Mouse (Mus musculus) cerebellum, postnatal 36 days (tissue): Measurements from ENCODE around the gene Stk11.

Experiments
- DNase-seq, 2 experiments: peaks; one replicate each; pipeline ENCODE4 v3.0.0; 2021 to 2022; ENCODE audit warnings: mixed read lengths in 2 of 2

Stk11 gene

DNA sequence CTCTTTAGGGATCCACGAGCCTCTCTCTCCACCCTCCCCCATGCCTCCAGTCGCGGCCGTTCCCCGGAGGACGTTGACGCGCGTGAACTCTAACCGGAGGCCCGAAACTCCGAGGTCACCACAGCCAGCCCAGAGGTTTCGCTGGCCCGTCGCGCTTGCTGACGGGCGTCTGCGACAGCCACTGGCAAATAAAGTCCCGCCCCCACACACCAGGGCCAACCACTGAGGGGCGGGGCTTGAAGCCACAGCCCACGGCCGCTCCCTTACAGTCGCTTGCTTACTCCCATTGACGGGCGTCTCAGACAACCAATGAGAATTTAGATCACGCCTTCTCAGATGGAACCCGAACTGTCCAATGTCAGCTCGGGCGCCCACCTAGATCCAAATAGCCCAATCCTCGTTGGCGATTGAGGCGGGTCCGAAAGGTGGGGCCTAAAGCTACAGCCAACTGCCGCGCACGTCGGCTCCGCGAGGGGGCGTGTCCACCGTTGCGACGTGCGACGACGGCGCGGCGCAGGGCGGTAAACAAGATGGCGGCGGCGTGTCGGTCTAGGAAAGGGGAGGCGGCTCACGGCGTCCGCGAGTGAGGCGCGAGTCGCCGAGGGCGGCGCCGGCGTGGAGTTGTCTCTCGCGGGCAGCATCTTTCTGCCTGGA lies at the start of gene Stk11:
Gene Stk11, plus strand, starts transcription at position 514 of the 654 bp plus-strand sequence.
- DNase-seq = peak; percentile 98 to 100

DNA sequence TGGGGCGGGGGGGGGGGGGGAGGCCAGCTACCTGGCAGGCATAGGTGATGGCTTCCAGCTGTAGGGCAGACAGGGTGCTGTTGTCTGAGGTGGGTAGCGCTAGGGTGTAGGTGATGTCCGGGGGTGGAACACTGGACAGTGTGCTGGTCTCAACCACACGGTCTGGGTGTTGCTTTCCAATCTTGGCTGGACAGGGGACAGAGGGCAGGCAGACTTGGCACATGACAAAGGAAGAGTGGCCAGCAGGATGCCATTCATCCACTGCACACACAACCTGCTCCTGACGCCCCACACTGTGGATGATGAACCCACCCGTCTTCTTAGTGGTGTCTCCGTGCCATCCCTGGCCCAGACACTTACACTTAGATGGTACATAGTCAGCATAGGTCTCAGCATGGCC lies 46.4 kb upstream of the Stk11 start:
- no peak for DNase-seq

DNA sequence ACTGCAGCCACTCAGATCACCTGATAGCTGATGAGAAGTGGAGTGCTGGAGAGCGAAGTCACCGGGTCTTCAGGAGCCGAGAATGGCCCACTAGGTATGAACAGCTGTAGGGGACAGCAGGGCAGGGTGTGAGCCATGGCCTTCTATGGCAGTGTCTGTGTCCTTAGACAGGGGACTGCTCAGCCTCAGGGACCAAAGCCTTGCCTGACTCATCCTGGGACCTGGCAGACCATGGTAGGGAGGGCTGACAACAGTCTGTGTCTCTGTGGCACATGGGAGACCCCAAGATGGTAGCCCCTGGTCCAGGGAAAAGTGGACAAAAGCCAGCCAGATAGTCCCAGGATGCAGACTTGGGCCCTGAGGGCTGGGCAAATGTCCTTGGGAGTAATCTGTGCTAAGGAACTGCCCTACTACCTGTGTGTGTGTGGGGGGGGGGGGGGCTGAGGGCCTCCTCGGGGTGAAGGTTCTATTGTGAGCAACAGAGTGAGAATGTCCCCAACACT lies 45.6 kb upstream of the Stk11 start:
- no peak for DNase-seq

DNA sequence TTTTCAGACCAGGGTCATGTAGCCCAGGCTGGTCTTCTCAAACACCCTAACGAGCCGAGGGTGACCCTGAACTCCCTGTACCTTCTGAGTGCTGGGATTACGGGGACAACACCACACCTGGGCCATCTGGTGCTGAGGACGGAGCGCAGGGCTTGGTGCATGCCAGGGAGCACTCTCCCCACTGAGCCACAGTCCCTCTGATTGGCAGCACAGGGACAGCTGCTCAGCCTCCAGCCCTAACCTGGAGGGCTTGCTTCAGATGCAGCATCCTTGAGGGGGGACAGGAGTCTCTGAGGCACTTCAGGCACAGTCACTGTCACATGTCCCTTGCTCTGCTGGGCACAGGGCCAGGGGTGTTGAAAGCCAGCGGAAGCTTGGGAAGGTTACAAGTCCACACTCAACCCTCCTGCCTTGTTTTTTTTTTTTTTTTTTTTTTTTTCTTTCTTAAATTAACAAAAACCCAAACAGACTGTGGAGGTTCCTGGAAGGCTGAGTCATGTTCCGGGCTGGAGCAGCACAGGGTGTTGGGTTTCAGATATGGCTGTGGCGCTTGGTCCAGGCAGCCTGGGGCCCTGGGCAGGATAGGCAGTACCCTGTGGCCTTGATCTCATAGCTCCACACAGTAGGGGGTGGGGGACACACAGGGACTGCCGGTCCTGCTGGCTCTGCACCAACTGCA lies 44.6 kb upstream of the Stk11 start:
- peak; percentile 85 to 90 for DNase-seq

DNA sequence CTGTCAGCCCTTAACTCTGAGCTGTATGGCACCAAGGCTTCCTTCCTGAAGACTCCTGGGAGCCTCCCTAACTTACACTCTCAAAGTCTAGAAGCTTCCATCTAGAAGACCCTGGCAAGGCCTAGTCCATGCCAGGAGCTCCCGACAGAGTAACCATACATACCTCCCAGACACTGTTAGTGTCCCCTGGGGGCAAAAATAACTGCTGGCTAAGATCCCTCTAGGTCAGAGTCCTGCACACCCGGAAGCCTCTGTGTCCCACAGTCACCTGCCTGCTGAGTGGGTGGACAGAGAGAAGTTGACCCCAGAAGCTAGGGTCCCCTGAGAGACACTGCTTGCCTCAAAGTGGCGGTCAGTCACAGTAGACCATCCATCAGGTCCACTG lies 44.1 kb upstream of the Stk11 start:
- no peak for DNase-seq

DNA sequence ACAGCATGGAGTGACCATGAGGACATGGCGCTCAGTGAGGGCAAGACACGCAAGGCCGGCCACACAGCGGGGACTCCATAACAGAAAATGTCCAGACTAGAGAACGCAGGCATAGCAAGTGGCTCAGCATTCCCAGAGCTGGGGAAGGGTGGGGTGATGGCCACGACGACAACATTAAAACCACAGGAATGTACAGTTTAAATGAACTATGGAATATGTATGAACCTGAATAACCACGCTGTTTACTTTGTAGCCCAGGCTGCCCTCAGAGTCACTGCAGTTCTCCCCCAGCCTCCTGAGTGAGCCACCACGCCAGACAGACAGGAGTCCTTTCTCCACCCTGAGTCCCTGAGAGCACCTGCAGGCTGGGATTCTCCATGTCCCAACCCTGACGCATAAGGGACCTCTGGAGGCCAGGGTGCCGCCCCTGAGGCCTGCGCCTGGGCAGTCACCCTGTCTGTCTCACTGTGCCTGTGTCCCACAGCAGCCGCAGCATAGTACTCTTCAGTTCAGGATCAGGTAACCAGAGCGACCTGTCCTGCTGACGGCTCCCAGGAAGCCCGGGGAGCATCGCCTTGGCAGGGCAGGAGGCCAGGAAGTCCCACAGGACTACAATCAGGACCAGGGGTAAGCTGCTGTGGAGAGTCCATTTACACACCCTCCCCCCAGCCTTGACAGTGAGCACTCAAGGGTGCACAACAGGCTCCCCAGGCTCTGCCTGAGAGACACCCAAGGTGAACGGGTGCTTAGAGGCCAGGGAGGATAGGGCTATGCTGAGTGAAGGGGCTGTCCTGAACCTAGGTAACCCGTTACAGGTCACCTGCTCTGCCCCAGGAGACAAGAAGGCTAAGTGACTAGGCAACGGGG lies 42.7 kb upstream of the Stk11 start:
- no peak for DNase-seq

DNA sequence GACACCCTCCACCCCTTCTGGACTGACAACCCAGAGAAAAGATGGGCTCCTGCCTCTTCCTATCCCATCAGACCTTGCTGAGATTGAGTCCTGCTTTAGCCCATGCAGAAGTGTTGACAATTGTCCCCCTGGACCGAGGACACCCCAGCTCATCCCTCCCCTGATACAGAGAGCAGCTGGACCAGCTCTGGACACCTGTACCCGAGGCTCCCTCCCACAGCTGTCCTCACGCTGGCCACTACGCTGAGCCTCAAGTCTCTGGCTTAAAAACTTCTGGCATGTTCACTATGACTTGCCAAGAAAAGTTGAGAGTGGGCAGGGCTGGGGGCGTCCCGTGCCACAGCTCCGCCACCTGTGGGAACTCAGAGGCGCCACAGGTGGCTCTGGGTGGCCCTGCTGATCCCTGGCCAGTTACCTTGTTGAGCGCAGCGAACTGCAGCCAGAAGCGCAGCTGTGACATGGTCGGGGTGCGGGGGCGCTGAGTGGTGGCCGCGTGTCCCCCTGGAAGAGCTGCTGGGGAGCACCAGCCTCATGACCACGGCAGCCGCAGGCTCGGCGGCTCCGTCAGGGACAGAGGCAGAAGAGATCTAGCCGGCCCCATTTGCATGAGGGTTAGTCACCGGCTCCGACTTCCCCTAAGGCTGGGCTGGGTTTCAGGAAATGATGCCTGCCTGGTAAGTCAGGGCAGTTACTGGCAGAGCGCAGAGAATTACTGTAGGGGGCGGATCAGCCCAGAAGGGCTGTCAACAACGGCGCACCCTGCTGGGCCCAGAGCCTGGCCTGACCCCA lies 40.6 kb upstream of the Stk11 start:
- DNase-seq = peak; percentile 43 to 56

DNA sequence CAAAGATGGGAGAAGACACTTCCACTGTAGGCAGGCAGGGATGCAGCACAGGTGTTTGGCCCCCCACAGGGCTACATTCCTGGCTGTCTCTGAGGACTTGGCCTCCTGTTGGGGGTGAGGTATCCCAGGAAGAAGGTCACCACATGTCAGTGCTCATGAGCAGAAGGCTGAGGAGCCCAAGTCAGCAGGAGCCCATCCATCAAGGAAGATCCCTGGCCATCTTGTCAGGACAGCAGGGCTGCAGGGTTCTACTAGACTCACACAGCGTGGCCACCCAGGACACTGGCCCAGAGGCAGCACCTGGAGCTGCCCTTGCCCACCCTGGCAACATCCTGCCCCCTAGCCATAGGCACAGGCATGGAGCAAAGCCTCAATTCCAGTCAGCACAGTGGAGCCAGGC lies 39.7 kb upstream of the Stk11 start:
- no peak for DNase-seq

DNA sequence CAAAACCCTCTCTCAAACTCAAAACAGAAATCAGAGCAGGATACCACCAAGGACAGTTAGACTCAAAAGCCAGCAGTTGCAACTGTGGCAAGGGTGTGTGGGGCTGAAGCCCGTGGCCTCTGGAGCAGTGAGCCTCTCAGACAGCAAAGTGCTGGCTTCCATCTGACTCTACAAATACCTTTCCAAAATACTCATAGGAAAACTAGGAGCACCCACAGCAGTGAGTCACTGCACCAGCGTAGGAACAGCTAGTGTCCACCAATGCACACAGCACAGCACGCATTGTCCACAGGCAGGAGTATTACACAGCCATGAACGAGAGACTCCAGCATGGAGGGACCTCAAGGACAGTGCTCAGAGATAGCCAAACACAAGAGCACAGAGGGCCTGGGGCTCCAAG lies 39.2 kb upstream of the Stk11 start:
- DNase-seq = no peak

DNA sequence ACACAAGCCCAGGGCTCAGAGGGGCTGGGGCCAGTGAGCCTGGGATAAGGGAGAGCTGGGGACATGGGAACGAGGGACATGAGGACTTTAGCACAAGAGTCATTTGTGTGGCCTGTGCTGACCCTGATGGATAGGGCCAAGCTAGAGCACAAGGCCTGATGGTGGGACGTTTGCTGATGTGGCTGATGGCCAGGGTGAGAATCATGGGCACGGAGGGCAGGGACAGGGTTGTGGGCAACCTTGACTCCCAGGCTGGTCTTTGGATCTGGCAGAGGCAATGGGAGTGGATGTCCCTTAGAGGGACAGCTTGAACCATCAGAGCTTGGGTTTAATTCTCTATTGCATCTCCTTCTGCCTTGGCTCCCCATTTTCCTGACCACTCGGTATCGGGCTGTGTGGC lies 38.3 kb upstream of the Stk11 start:
- no peak for DNase-seq

DNA sequence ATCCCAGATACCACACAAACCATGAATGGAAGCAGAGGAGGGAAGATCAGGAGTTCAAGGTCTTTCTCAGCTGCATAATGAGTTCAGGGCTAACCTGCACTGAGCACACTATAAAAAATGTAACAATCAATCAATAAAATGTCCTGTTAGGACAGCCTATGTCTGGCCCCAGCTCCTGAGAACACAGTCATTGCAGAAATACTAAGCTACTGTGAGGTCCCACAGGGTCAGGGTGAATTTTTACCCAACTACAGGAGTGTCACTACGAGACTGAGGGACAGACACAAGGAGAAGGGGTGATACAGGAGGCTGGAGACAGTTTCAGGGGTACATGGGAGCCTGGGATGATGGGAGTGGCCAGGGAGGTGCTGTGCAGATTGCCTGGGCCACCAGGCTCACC lies 37.2 kb upstream of the Stk11 start:
- no peak for DNase-seq

DNA sequence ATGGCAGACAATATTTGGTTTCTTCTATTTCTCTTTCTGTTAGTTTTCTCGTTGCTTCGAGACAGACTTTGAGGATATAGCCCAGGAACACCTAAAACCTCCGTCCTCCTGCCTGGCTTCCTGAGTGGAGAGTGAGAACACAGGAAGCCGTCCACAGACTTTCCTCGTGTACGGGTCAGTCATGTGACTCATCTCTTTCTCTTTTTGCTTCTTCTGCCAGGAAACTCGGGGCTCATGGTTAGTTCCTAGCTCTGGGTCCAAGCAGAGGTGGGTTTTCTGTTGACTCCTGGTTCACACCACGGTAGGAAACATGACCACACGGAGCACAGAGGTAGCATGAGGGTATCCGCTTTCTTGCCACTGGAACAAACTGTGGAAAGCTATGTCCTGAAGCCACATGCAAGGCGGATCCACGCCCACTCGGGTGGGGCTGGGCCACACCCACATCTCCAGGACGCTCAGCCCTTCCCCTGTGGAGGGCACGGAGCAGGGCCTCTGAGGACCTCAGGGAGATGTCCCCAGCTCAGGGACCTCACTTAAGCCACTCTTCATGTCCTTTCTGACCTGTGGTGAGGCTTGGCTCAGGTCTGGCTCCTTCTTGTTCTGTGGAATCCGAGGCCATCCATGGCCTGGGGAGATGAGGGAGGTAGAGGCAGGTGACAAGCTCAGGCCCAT lies 35.1 kb upstream of the Stk11 start:
- DNase-seq = no peak

DNA sequence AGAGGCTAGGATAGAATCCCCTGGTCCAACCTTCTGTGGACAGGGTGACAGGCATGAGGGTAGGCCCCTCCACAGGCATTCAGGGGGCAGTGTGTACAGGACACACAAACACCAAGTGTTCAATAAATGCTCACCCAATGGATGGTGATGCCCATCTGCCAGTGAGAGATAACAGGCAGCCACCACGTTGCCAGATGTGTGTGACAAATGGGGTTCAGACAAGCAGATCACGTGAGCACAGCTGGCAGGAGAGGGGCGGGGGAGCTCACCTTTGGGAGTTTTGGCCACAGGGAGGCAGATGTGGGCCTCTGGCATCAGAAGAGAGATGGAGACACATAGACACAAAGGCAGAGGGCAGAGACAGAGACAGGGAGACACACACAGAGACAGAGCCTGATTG lies 34.5 kb upstream of the Stk11 start:
- no peak for DNase-seq

DNA sequence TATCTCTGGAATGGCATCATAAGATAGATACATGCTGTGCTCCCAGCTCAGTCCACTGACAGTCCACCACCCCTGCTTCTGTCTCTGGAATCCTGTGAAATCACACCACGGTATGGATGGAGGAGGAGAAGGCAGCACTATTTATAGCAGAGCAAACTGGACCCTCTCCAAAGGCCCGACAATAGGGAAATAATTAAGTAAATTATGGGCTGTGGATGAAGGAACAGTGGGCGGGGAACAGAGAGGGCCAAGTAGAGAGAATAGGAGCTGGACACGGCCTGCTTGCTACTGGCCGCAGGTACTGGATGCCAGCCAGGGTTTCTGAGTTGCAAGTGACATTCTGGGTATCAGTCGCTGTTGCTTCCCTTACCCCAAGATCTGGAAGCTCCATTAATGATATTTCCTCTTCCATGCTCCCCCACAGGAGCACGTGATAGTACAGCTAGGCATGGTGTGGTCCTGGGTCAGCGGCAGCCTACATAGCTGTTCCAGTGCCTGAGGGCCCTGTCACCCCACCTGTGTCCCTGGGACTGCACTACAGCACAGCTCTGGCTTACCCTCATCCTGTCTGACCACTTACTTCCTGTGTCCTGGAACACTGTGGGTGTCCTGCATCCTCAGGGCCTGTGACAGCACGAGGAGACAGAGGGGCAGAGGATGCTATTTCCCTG lies 30.7 kb upstream of the Stk11 start:
- DNase-seq = peak; percentile 54 to 55

DNA sequence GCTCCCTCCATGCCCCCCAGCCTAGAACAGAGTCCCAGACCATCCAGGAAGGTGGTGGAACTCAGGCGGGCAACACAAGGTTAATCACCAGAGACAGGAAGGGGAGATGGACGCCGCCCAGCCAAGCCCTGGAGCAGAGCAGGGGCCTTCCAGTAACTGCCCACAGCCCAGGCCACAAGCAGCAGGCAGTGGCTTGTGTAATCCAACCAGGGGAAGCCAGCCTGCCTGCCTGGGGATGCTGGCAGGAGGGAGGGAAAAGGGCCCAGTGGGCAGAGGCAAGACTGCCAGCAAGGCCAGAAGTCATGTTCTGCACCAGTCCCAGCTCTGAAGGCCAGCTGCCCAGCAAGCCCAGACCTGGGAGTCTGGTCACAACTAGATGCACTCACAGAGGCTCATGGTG lies 28.8 kb upstream of the Stk11 start:
- DNase-seq = no peak

DNA sequence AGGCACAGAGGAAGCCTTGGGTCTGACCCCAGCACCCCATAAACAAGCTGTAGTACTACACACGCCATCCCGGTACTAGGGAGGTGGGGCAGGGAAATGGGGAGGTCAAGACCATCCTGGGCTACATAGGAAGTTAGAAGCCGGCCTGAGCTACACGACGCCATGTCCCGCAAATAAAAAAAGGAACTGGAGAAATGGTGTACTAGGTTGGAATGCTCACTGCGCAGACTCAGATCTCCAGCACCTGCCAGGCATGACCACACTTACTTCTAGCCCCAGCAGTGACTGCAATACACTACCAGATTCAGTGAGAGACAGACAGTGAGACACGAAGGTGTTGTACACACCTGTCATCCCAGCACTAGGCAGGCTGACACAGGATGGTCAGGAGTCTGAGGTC lies 28.1 kb upstream of the Stk11 start:
- no peak for DNase-seq

DNA sequence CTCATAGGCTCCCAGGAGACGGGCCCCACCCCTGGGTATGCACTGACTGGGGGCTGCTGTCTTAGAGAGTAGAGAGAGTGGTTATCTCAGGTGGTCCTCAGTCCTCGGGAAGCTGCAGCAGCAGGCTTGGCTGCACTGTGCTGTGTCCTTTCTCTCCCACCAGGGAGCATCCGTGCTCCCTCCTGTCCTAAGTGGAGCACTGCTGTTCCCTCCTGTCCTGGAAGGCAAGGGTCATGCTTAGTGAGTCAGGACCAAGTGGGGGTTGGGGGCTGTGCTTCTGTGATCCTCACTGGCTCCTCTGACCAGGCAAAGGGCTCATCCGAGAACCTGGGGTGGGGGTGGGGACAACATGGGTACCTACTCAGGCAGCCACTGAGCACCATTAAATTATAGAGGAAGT lies 26.5 kb upstream of the Stk11 start:
- no peak for DNase-seq

DNA sequence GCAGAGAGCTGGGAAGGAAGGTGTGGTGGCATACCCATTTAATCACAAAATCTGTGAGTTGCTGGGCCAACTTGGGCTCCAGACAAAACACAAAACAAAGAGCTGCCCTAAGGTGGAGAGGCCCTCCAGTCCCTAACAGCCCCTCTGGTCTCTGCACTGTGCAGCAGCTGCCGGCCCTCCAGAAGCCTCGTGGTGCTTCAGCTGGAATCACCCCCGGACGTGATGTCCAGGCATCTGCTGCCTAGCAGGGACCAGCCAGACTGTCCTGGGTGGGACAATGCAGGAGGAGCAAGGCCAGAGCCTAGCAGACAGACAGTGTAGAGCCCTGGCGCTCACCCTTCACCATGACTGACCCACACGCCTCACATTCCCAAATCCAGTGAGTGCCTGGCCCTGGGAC lies 24.1 kb upstream of the Stk11 start:
- DNase-seq = no peak

DNA sequence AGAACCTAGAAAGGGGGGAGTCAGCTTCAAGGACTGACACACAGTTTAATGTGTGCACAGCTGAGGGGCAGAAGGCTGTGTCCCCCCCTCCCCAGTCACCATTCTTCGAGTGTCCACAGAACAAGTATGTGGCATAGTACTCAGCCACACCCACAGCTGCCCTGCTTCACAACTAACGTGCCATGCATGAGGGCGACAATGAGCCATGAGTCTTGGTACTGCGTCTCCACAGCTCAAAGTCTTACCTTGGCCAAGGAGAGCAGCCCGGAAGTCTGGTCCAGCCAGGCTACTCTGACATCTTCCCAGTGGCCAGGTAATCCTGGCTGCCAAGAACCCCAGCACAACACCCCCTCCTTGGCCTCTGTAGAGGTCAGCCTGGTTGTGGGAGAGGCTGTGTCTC lies 22.9 kb upstream of the Stk11 start:
- DNase-seq = no peak

DNA sequence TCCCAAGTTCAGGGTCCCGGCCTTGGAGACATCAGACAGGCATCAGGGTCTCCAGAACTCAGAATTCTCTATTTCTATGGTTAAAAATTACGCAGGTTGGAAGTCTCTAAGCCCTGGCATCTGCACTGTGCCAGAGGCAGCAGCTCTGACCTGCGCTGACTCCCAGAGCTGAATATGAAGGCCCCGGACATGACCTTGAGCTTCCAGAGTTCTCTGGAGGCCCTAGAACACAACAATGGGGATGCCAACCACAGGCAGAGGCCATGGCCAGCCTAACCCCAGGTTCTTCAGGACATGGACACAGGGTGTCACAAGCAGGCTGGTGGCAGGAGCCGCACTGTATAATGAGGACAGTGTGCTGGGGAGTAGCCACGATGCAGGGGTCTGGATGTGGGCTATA lies 21.5 kb upstream of the Stk11 start:
- DNase-seq = no peak

DNA sequence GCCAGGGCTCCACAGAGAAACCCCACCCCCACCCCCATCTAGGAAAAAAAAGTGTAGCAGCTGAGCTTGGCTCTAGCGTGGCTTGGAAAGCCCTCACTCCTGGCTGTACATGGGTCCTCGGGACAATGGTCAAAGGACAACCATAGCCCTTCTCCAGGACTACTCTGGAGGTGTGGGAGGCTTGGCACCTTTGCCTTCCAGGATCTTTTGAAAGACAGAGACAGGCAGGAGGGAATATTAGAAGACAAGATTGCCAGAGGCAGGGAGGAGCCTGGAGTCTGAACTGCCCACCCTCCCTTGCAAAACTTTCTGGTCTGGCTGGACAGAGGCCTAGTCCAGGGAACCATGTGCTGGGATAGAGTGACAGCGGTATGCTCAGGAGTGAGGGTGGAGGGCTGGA lies 20.9 kb upstream of the Stk11 start:
- DNase-seq = no peak

DNA sequence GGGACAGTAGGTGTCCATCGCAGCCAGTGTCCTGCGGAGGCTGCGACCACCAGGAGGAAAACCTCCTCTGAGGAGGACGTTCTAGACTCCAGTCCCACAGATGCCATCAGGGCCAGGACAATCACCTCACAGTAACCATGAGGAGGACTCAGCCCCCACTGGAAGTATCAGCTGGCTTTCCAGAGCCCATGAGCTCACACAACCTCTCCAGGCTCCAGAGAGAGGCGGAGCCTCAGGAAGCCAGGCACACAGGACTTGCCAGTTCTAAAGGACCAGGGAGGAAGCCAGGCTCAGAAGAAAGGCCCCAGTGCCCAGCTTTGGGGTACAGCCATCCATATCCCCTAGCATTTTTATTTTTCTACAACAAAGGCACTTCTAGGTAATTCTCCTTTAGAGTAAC lies 20.1 kb upstream of the Stk11 start:
- DNase-seq = no peak
